18 mouse cellular contexts compared by ENCODE assay signal in the genomic region with DNA sequence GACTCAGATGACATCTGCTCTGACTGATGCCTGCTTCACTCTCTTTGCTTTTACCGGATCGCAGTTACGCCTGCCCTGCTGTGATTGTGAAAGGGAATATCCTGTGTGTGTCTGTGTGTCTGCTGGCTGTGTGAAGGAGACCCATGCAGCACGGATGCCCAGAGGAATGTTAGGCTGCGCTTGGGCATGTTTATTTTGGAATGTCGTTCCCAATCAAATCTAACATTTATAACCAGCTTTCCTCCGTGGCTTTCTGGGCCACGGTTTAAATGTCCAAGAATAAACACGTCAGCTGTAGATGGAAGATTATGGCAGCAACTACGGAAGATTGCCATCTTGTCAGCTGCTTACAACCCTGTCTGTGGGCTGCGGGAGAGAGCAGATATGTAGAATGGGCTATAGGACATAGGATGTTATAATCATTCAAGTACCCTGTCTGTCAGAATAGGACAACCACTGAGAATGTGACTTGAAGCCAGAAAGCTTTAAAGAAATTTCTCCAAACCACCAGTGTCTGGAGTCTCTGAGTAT.
A peak's percentile ranks its signal among the peaks of the same experiment; 100 is the strongest.
DNase-seq lines count a peak whose midpoint lies in the region; ATAC-seq and TF ChIP-seq lines count a peak whose summit lies in the region.
"Had no signal": no experiment of that assay in that cellular context is flagged by ENCODE, and none has a peak within 500 bp of the region (broad histone marks: within the 10 kb centered on the region; RNA-seq: fewer than 3 reads in every experiment).

No protein-coding gene starts in this region.

- intact Hi-C loops in left cerebral cortex, postnatal 4 days (cut with DNase I) = no loop called here
- intact Hi-C loops in left cerebral cortex, postnatal 36 days (cut with DNase I) = no loop called here
- intact Hi-C loops in left cerebral cortex, adult 2 months (cut with DNase I) = no loop called here

- H3K4me2 ChIP-seq in embryonic facial prominence, embryonic 14.5 days (ENCODE audit: low read depth, low read length) = peak overlapping the region; percentile 29; the same call in 1 of the 2 replicates
- H3K4me2 ChIP-seq: heart, embryonic 11.5 days; hindbrain, embryonic 15.5 days; limb, embryonic 12.5 days; midbrain, embryonic 15.5 days; neural tube, embryonic 13.5 days had no signal

- no peak for TF ChIP-seq CTCF in left cerebral cortex, adult 2 months (IDR thresholded peaks at IDR 0.05)

- 0 out of 2 replicates have a peak, but pooled peaks cover 5% of the 10 kb centered on the region for H3K4me1 ChIP-seq in embryonic facial prominence, embryonic 14.5 days (ENCODE audit: control insufficient read depth, insufficient read depth, low read length)
- H3K4me1 ChIP-seq: limb, embryonic 12.5 days; midbrain, embryonic 15.5 days; neural tube, embryonic 13.5 days had no signal

- DNase-seq in embryo, embryonic 11 days = peak; percentile 30
- DNase-seq in embryo, embryonic 10.5 days (ENCODE audit: low spot score) = no peak
- DNase-seq in left cerebral cortex, postnatal 4 days = peak; percentile 6
- no peak for DNase-seq in left cerebral cortex, postnatal 36 days (ENCODE audit: low spot score in 2 of 2)
- peak; percentile 1 for DNase-seq in NIH3T3 (ENCODE audit: low read depth)
- DNase-seq in embryonic facial prominence, embryonic 14.5 days (ENCODE audit: low spot score) = peak; percentile 69
- DNase-seq in left cerebral cortex, adult 2 months (ENCODE audit: extremely low spot score in 1 of 2, low spot score in 2 of 2) = no peak
- DNase-seq: adrenal gland, postnatal 10 days; gastrocnemius, postnatal 36 days; kidney, adult 8-10 months; kidney, postnatal 36 days; thymus, adult 2 months had no signal

- H3K4me3 ChIP-seq in embryonic facial prominence, embryonic 14.5 days (ENCODE audit: low read depth, low read length) = no peak overlapping the region
- H3K4me3 ChIP-seq in left cerebral cortex, adult 2 months = no peak overlapping the region
- H3K4me3 ChIP-seq: hindbrain, embryonic 15.5 days; limb, embryonic 12.5 days; midbrain, embryonic 15.5 days; neural tube, embryonic 13.5 days had no signal

- H3K9ac ChIP-seq in embryonic facial prominence, embryonic 14.5 days (ENCODE audit: low read depth, low read length) = 0 out of 2 replicates have a peak overlapping the region, but pooled peaks have one; percentile 8
- H3K9ac ChIP-seq: hindbrain, embryonic 15.5 days; limb, embryonic 12.5 days; liver, embryonic 14.5 days; midbrain, embryonic 15.5 days; neural tube, embryonic 13.5 days had no signal

- H3K36me3 ChIP-seq in embryonic facial prominence, embryonic 14.5 days (ENCODE audit: control insufficient read depth, insufficient read depth, low read length) = no peaks in the 10 kb centered on the region
- H3K36me3 ChIP-seq: hindbrain, embryonic 15.5 days; limb, embryonic 12.5 days; midbrain, embryonic 15.5 days; neural tube, embryonic 13.5 days had no signal

- H3K27ac ChIP-seq in embryonic facial prominence, embryonic 14.5 days (replicated peaks; ENCODE audit: low read depth, low read length) = no peak overlapping the region
- no peak overlapping the region for H3K27ac ChIP-seq in left cerebral cortex, adult 2 months
- H3K27ac ChIP-seq: hindbrain, embryonic 15.5 days; limb, embryonic 12.5 days; liver, embryonic 14.5 days; midbrain, embryonic 15.5 days; neural tube, embryonic 13.5 days had no signal

- 24% methylated on average over 11 of the region's 11 CpGs for WGBS in embryonic facial prominence, embryonic 14.5 days

- no peaks in the 10 kb centered on the region for H3K9me3 ChIP-seq in embryonic facial prominence, embryonic 14.5 days (ENCODE audit: control insufficient read depth, low read length)
- H3K9me3 ChIP-seq: hindbrain, embryonic 15.5 days; limb, embryonic 12.5 days; midbrain, embryonic 15.5 days; neural tube, embryonic 13.5 days had no signal

- ATAC-seq in embryonic facial prominence, embryonic 14.5 days (ENCODE audit: low read depth) = no peak; the same call in 1 of the 2 replicates
- ATAC-seq: midbrain, embryonic 15.5 days had no signal

- no peaks in the 10 kb centered on the region for H3K27me3 ChIP-seq in embryonic facial prominence, embryonic 14.5 days (replicated peaks; ENCODE audit: control insufficient read depth, insufficient read depth, low read length)
- H3K27me3 ChIP-seq: hindbrain, embryonic 15.5 days; limb, embryonic 12.5 days; midbrain, embryonic 15.5 days; neural tube, embryonic 13.5 days had no signal

Comparison
In these comparisons a context has a peak if more than half of its experiments do, and no peak if none do; other contexts are left out.
1. DNase-seq: peak in embryo, embryonic 11 days (single experiment), left cerebral cortex, postnatal 4 days (single experiment), NIH3T3 (single experiment) and embryonic facial prominence, embryonic 14.5 days (single experiment); none in embryo, embryonic 10.5 days (single experiment), left cerebral cortex, postnatal 36 days (0 of 2) and left cerebral cortex, adult 2 months (0 of 2).